In genomic region chr4:147335691-147336367, GRCm38 (mm10) we compare ENCODE assay signal across 10 mouse cellular contexts. TPM values are rescaled to one million over a fixed set of nuclear protein-coding genes. Genes with fewer than 3 reads are reported as not detected.
DNase-seq lines count a peak whose midpoint lies in the region; ATAC-seq lines count a peak whose summit lies in the region.
"Not testable (repeated sequence)": the region's sequence is repeated elsewhere in the genome, so short reads cannot be mapped to it uniquely, and the experiment has no call there.
"Had no signal": no experiment of that assay in that cellular context is flagged by ENCODE, and none has a peak within 500 bp of the region (broad histone marks: within the 10 kb centered on the region; RNA-seq: fewer than 3 reads in every experiment).

No protein-coding gene starts in this region.

- H3K4me3 ChIP-seq in forebrain, embryonic 10.5 days; heart, embryonic 13.5 days; limb, embryonic 13.5 days; neural tube, embryonic 12.5 days: not testable (repeated sequence)

- not testable (repeated sequence) for H3K4me2 ChIP-seq in heart, embryonic 13.5 days; limb, embryonic 13.5 days (replicated peaks); neural tube, embryonic 12.5 days (replicated peaks)

- WGBS in forebrain, embryonic 10.5 days, result 24% methylated on average over 1 of the region's 1 CpGs
- WGBS in heart, embryonic 13.5 days, result 20% methylated on average over 1 of the region's 1 CpGs
- 26% methylated on average over 1 of the region's 1 CpGs for WGBS in limb, embryonic 13.5 days
- 26% methylated on average over 1 of the region's 1 CpGs for WGBS in neural tube, embryonic 12.5 days

- peak; percentile 20 for ATAC-seq in heart, embryonic 13.5 days (ENCODE audit: extremely low read depth, insufficient number of reproducible peaks, low FRiP score, low TSS enrichment)
- ATAC-seq in inflammation-experienced regulatory T-cells, adult 6 months, result peak; percentile 24
- ATAC-seq in limb, embryonic 13.5 days (ENCODE audit: low FRiP score, low read depth), result peak; percentile 37; the same call in 1 of the 2 replicates
- 0 out of 2 replicates have a peak, but pooled peaks have one; percentile 22 for ATAC-seq in neural tube, embryonic 12.5 days (ENCODE audit: low FRiP score, low read depth)

- H3K27me3 ChIP-seq in forebrain, embryonic 10.5 days (ENCODE audit: poor library complexity, severe bottlenecking); heart, embryonic 13.5 days (replicated peaks); limb, embryonic 13.5 days; neural tube, embryonic 12.5 days (replicated peaks): not testable (repeated sequence)

- H3K4me1 ChIP-seq in forebrain, embryonic 10.5 days; heart, embryonic 13.5 days; limb, embryonic 13.5 days; neural tube, embryonic 12.5 days: not testable (repeated sequence)

- H3K36me3 ChIP-seq in forebrain, embryonic 10.5 days (replicated peaks); heart, embryonic 13.5 days; limb, embryonic 13.5 days; neural tube, embryonic 12.5 days: not testable (repeated sequence)

- DNase-seq in NIH3T3 (ENCODE audit: low read depth), result peak; percentile 10
- peak; percentile 13 for DNase-seq in forebrain, embryonic 10.5 days (ENCODE audit: extremely low spot score, low spot score)
- DNase-seq in lung, postnatal 10 days, result peak; percentile 9
- DNase-seq in yolk sac, embryonic 10.5 days (ENCODE audit: low spot score), result peak; percentile 18

- H3K9ac ChIP-seq in heart, embryonic 13.5 days; limb, embryonic 13.5 days; neural tube, embryonic 12.5 days: not testable (repeated sequence)

- H3K9me3 ChIP-seq in forebrain, embryonic 10.5 days, result peaks cover 81% of the 10 kb centered on the region
- peaks cover 69% of the 10 kb centered on the region for H3K9me3 ChIP-seq in heart, embryonic 13.5 days
- peaks cover 56% of the 10 kb centered on the region for H3K9me3 ChIP-seq in limb, embryonic 13.5 days
- peaks cover 57% of the 10 kb centered on the region for H3K9me3 ChIP-seq in neural tube, embryonic 12.5 days

- H3K27ac ChIP-seq in forebrain, embryonic 10.5 days; heart, embryonic 13.5 days (replicated peaks); limb, embryonic 13.5 days; neural tube, embryonic 12.5 days: not testable (repeated sequence)

RNA-seq across cellular contexts. Expression of gene Zfp978, which starts 25.3 kb away (rescaled TPM):
- polyA plus RNA-seq in forebrain, embryonic 10.5 days (2016; fragmentation: Nextera tagmentation; extraction: Ambion mirVana), result 0.30 TPM in 1 of 2 replicates, not detected in the other
- 0.17 TPM in 1 of 2 replicates, not detected in the other for polyA plus RNA-seq in heart, embryonic 13.5 days (2015; fragmentation: Nextera tagmentation; extraction: Ambion mirVana)
- polyA plus RNA-seq in inflammation-experienced regulatory T-cells, adult 6 months (2017; shearing (Covaris generic)), result not detected
- 0.18 TPM in 1 of 2 replicates, not detected in the other for polyA plus RNA-seq in limb, embryonic 13.5 days (2015; fragmentation: Nextera tagmentation; extraction: Ambion mirVana)
- polyA plus RNA-seq in neural tube, embryonic 12.5 days (2016; fragmentation: Nextera tagmentation; extraction: Ambion mirVana), result 0.28 TPM in 1 of 2 replicates, not detected in the other
- polyA plus RNA-seq: erythroblast, embryonic 14.5 days; spleen, adult 2 months had no signal

RNA-seq across cellular contexts. Expression of gene Zfp988, which starts 30.4 kb away (rescaled TPM):
- polyA plus RNA-seq in forebrain, embryonic 10.5 days (2016; fragmentation: Nextera tagmentation; extraction: Ambion mirVana), result 0.16 TPM in 1 of 2 replicates, not detected in the other
- polyA plus RNA-seq in heart, embryonic 13.5 days (2015; fragmentation: Nextera tagmentation; extraction: Ambion mirVana), result not detected in 2 replicates
- 1 to 10 TPM in 1 of 3 experiments, under 1 TPM in 2; 0.54 to 1.0 (median 0.65) TPM for polyA plus RNA-seq in inflammation-experienced regulatory T-cells, adult 6 months (2017; shearing (Covaris generic))
- polyA plus RNA-seq in limb, embryonic 13.5 days (2015; fragmentation: Nextera tagmentation; extraction: Ambion mirVana), result 0.13 and 0.15 TPM in 2 replicates
- 0.08 and 0.09 TPM in 2 replicates for polyA plus RNA-seq in neural tube, embryonic 12.5 days (2016; fragmentation: Nextera tagmentation; extraction: Ambion mirVana)
- polyA plus RNA-seq: erythroblast, embryonic 14.5 days; spleen, adult 2 months had no signal
